Mouse (Mus musculus) ZHBTc4 (cell line): ENCODE results near the gene Traf3.

Experiments
- DNase-seq: peaks from one replicate; pipeline ENCODE4 v3.0.0-alpha.2; 2011; ENCODE audit warnings: low read depth, low spot score

Gene Traf3

DNA sequence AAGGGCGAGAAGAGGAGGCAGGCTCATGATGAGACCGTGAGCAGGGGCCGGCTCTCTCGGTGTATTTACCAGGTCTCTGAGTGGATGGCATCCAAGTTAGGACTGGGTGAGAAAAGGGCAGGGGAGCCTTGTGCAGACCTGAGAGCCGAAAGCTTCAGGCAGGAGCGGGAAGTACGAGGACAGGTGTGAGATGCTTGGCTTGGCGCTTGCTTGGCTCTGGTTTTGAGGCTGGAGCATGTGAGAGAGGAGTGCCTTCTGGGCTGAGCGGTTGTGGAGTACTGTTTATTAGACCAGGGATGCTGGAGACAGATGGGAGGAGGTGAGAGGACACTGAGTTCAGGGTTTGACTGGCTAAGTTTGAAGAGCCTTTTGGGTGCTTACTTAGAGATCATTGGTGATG lies 27.2 kb downstream of the Traf3 start:
- DNase-seq, result no peak

DNA sequence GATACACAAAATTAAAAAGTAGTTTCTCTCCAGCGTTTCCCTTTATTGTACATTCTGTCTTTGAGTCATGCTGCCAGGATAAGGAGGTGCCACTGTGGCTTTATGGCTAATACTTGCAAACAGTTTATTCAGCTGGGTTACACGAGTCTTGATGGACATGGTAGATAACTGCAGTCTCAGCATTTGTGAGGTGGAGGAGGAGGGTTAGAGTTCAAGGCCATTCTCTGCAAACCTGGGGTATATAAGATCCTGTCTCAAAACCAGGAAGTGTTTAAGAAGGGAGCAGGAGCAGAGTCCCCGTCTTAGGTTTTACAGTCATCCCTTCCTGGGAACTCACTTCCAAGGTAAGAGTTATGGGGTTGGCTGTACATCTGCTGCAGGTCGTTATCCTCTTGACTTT lies 30.4 kb downstream of the Traf3 start:
- DNase-seq, result no peak

DNA sequence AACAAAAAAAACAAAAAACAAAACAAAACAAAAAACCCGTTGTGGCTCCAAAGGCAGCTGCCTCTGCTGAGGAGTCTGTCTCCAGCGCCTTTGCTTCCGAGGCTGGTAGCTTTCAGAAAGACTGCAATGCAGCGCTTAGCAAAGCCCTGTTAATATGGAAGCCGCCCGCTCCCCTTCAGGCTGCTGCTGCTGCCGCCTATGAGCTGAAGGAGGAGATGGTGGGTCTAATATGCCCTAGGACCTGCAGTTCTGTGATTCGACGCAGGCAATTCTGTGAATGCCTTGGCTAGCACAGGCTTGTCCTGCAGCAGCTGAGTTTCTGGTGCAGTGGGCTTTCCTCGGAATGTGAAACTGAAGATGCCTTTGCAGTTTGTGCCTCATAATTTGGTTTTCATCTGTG lies 36.9 kb downstream of the Traf3 start:
- DNase-seq, result peak; percentile 24

DNA sequence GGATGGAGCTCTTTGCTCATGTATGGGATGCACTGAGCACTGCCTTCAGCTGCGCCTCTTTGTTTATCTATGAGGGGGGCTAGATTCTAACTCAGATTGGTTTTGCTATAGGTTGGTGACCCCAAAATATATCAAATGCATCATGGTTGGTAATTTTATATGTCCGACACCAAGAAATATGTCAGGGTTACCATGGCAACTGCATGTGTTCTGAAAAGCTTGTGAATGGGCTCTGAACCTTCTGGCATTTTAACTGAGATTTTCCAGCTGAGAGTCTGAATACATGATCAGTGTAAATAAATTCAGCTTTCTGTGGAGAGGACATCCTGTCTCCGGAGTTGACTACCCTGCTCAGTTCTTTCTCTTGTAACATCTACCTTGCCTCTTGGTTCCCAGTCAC lies 37.8 kb downstream of the Traf3 start:
- DNase-seq, result no peak

DNA sequence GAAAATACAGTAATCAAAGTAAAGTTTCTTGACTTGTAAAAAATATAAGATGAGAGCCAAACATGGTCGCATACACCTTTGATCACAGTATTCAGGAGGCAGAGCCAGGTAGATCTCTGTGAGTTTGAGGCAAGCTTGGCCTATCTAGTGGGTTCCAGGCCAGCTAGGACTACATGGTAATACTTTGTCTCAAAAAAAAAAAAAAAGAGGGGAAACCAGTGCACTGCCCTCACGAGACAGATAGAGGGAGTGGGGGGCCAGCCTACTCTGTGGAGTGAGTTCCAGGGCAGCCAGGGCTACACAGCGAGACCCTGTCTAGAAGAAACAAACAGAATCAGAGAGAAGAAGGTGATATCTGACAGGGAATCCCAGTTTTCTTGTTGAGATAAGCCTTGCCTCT lies 41.5 kb downstream of the Traf3 start:
- DNase-seq, result no peak

DNA sequence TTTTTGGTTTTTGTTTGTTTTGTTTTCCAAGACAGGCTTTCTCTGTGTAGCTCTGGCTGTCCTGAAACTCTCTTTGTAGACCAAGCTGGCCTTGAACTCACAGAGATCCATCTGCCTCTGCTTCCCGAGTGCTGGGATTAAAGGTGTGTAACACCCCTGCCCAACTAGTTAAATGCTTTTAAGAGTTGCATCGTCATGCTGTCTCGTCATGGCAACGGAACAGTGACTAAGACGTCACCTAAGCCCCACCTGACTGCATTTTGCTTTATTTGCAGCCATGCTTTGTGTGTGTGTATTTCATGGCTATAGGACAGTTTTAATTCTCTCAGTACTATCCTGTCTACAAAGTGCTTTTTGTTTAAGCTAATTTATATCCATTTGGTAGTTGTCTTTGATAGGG lies 45.6 kb downstream of the Traf3 start:
- no peak for DNase-seq

DNA sequence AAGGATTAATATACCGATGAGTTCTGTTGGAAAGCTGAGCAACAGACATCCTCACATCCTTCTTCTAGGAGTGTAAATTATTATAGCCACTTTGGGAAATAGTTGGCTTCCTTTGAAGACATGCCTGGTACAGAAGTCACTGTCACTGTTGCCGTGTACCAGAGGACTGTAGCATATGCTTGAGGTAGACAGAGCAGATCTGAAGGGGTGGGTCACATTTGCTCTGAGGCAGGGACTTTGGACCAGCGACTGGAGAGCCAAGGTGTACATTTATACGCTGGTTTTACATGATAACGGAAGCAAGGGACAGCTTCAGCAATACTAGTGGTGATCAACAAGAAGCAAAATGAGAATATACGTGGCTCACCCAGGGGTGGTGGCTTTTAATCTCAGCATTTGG lies 52.7 kb downstream of the Traf3 start:
- DNase-seq, result no peak

DNA sequence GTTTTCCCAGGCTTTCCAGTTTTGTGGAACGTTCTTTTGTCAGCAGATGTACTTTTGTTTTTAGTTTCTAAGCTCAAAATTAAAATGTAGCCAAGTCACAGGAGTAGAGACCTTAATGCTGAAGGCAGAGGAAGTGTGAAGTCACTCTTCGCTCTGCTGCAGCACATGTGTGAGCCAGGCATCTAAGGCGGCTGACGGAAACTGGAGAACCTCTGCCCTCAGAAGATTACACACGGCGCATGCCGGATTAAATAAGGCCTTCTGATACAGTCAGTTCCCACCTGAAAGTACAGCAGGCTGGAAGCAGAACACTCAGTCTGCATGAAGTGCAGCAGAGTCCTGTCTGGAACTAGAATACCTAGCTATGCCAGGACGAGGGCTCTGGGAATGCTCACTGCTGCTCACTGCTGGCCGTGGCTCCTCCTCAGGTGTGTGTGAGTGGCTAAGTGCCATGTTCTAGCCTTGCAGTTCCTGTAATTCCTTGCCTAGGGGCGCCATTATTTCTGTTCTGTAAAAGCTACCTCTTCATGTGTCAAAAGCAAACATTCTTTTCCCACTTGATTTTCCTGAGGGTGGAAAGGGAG lies 59.1 kb downstream of the Traf3 start:
- no peak for DNase-seq

DNA sequence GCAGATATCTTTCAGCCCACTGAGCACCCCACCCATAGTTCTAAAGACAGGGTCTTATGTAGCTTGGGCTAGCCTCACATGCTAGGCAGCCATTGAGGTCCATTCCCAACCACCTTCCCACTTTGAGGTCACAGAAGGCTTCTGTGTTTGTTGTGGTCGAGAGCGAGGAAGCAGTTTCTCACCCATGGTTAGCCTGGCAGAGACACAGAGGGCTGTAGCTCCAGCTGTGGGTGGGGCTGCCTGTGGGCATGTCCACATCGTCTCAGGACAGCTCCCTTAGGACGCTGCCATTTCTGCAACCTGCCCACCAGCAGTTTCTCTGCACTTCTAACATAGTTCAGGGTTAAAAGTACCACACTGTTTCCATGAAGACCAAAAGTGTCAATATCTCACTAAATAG lies 61.2 kb downstream of the Traf3 start:
- no peak for DNase-seq

DNA sequence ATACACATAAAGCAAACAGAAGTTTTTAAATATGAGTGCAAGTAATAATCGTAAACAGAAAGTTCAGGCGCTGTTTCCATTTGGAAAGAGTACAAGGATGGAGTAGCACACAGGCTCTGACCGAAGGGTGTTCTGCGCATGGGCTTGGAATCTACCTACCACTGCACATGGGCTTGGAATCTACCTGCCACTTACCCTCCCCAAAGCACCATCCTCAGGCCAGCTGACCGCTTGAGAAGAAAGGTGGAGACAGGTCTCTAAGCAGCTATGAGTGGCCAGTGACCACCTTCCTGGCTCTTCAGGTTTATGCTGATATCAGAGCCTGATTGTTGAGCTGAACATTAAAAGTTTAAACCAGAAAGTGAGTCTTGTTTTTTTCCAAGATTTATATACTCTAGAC lies 62.3 kb downstream of the Traf3 start:
- DNase-seq, result no peak

DNA sequence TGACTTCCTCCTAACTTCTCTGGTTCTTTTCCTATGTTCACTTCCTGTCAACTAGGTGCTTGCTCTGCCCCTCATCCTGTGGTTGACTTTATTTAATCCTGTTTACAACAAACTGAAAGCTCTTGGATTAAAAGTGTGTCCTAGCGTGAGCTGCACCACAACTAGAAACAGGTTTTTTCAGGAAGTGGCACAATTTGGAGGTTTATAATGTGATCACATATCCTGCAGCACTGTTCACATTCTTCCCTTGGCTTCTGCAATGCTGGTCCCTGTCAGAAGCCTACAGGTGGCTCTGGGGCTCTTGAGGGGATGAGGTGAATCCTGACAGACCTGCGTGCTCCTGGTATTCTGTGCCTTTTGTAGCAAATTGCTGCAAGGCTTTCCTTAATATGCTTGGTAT lies 64.6 kb downstream of the Traf3 start:
- DNase-seq, result no peak

DNA sequence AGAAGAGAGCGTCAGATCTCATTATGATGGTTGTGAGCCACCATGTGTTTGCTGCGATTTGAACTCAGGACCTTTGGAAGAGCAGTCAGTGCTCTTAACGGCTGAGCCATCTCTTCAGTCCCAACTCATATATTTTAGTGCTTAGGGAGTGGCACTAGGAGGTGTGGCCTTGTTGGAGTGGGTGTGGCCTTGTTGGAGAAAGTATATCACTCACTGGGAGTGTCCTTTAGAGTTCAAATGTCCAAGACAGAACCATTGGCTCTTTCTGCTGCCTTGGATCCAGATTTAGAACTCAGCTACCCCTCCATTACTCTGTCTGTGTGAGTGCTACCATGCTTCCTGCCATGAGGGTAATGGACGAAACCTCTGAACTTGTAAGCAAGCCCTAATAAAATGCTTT lies 67.6 kb downstream of the Traf3 start:
- no peak for DNase-seq

DNA sequence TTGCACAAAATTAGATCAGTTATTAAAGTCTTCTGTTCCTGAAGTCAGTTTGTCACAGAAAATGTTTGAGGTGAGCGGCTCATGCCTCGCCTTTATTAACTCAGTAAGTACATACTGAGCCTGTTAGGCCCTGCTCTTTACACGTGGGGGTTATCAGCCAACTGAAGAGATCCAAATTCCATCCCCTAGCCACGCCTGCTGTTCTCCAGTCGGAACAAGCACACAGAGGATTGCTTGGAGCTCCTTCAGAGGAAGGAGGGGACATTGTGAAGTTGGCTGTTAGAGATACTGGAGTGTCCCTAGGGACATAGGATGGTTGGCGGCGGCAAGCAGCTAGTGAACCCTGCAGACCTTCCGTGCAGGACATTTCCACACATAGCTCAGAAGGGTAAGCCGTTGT lies 68.2 kb downstream of the Traf3 start:
- DNase-seq, result peak; percentile 50

DNA sequence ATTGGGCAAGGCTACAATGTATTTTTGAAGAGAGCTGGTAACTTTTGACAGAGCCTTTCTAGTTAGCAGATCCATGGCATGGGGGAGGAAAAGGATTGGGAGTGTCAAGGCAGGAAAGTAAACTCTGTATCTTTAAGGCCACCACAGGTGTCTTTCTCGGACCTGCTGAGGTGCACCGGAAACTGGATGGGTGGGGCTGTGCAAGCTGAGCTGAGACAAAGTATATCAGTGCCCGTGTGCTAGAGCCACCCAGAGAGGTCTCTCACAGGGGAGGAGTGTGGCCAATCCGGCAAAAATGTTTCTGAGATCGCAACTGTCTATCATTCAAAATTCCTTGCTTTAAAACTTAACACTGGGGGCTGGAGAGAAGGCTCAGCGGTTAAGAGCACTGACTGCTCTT lies 69.5 kb downstream of the Traf3 start:
- DNase-seq, result peak; percentile 35

DNA sequence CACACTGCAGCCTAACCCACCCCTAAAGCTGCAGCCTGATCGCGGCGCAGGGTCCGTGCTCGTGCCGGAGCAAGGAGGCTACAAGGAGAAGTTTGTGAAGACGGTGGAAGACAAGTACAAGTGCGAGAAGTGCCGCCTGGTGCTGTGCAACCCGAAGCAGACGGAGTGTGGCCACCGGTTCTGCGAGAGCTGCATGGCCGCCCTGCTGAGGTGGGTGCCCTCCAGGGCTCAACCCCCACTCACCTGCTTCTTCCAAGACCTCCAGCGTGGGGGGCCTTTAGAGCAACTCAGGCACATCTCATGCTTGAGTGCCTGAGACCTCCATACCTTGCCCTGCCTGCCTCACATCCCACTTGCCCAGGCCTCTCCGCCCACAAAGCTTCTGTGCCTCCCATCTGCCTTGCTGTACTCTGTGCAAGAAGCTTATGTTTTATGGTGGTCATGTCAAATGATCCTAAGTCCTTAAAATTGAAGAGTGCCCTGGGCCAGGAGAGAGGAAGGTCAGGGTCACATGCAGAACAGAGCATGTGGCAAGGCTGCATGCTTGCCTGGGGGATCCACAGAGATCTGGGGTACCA lies 71.5 kb downstream of the Traf3 start:
- no peak for DNase-seq

DNA sequence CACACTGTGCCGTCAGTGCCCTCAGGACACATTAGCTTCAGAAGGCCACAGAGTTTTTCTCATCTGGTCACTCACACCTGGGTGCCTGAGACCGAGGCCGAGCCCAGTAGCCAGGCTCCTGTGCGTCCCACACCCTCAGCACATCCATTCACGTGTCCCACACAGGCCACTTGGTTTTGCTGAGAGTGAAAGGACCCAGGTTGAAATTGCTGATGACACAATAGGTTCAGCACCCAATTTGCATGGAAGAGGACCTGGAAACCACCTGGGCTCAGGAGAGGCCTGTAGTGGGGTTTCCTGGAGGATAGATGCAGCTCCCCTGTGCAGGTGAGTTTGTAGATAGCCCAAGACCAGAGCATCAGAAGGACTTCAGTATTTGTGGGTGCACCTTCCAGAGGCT lies 72.2 kb downstream of the Traf3 start:
- DNase-seq, result no peak

DNA sequence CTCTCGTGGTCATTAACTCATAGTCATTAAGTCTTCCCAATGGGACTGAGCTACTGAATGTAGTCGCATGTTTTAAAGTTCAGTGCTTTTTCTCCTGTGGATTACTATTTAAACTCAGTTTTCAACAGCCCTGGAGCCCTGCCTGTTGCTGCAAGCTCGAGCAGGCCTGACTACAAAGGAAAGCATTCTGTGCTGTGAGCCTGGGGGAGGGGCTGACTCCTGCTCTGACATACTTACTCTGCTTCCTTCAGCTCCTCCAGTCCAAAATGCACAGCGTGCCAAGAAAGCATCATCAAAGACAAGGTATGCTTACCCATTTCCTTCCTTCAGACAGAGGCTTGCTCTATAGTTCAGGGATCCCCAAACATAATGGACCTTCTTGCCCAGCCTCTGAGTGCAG lies 72.6 kb downstream of the Traf3 start:
- no peak for DNase-seq

DNA sequence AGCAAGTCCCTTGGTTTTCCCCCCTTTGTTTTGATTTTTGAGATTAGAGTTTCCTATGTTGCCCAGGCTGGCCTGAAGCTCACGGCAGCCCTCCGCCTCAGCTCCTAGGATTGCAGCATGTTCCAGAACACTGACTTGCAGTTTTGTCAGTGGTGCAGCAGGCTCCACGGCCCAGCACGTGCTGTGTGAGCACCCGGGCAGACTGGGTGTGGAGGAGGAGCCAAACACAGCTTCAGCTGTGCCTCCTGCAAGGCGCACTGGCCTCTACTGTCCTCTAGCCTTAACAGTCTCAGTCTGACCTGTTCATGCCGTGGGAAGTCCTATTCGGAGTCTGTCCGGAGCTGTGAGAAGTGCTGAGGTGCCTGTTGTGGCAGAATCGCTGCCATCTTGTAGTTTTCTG lies 73.8 kb downstream of the Traf3 start:
- no peak for DNase-seq

DNA sequence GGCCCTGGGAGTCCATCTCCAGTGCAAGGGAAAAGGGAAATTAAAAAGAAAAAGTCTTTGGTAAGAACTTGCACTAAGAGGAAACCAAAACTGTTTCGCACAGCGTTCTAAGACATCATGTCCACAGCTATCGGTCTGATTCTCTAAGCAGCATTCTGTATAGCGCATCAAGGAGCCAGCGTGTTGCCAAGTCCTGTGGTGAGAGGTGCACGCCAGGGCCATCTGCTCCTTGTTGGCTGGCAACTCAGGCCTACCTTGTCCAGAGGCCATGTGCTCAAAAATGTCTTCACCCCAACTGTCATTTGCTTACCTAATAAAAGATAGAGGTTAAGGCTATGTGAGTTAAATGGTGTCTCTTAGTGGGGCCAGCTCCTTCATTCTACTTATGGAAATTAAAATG lies 75.7 kb downstream of the Traf3 start:
- DNase-seq, result no peak

DNA sequence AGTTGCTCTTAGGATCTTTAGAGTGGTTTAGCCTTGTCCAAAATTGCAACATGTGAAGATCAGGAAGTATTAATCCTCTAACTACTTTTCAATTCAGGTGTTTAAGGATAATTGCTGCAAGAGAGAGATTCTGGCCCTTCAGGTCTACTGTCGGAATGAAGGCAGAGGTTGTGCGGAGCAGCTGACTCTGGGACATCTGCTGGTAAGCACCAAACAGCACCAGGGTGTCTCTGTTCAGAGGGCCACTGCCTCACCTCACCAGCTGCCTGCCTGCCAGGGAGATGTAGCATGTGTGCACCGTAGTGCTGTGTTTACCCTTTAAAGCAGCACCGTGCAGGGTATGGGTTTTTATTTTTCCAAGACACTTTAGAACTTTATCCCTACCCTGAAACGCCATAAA lies 76.2 kb downstream of the Traf3 start:
- DNase-seq, result no peak

DNA sequence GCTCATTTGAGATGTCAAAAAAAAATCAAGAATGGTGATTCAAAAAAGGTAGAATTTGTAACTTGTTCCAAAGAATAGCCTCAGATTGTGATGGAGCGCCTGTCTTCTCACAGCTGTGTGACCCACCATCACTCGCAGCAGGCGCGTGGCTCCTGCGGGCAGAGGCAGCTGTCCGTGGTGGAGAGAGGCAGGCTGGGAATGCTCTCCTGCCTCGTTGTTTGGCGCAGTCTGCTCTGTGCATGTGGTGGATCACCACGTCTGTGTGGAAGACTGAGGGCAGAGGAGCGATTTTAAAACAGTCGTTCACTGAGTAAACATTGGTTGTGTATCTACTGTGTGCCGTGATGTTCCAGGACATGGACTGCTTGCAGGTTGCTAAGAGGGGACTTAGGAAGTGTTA lies 77.6 kb downstream of the Traf3 start:
- no peak for DNase-seq

DNA sequence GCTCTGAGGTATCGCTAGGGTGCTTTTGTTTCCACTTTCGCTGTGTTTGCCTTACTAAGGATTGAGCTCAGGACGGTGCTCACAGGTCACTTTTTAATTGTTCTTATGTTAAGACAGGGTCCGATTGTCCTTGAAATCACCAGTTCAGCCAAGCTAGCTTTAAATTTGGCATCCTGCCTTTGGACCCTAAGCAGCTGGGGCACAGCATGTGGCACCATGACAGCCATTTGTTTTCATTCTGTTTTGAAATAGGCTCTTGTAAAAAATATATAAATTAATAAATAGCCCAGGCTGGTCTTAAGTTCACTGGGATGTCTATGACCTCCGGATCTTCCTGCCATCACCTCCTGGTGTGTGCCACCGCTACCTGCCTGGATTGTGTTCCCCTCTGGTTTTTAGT lies 78.9 kb downstream of the Traf3 start:
- no peak for DNase-seq

DNA sequence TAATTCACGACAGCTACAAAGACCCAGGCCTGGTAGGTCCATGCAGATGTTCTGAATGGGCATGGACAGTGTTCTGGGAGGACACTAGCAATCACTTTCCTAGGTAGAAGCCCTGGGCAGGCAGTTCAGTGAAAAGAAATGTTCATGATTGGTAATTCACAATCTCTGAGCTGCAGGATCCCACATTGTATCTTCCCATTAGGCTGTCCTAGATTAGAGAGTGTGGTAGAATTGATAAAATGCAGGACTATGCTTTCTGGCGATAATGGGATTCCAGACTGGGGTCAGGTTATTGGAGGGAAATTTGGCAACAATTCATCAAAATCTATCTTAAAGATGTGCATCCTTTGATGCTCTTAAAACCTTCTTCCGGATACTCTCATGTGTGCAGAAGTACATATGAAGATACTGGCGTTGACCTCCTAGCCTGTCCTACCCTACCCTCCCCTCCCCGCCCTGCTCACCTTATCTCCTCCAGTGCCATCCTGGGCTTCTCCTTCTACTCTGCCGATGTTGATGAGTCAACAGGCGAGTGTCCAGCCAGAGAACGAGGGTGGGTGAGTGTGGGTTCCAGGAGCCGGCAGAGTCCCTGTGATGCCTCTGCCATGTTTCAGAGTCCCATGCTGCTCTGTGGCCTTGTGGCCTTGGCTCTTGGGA lies 80.8 kb downstream of the Traf3 start:
- DNase-seq, result no peak

DNA sequence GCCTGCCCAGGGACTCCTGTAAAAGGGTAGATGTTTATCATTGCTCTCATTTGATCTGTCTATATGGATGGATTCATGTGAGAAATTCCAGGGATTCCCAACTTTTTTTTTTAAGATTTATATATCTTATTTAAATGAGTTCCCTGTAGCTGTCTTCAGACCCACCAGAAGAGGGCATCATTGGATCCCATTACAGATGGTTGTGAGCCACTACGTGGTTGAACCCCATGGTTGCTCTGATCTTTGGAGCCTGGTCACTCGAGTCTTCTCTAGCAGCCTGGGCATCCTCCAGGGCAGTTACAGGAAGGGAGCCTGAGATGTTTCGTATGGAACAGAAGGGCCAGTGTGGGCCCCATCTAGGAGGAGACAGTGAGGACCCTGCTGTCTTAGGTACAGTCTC lies 82.9 kb downstream of the Traf3 start:
- no peak for DNase-seq
